Mouse (Mus musculus) MEL (cell line): Measurements from ENCODE around the gene Ofcc1. TPM values are rescaled to one million over a fixed set of nuclear protein-coding genes. Genes with fewer than 3 reads are reported as not detected.

Experiments used
- DNase-seq: peaks from one replicate; pipeline ENCODE4 v3.0.0; 2011; ENCODE audit warnings: low read depth, low spot score
- H3K27ac ChIP-seq: 2 replicates; pipeline ENCODE4 v1.5.1; 2012; ENCODE audit warnings: low read depth, mild to moderate bottlenecking, control low read depth, low read length, moderate library complexity; ENCODE audit not compliant: control insufficient read depth
- H3K27me3 ChIP-seq, 2 experiments: fragments of 150-350 bp in 1 of 2; sonication (generic) in 1 of 2; 2 replicates each; pipeline ENCODE4 v1.6.1; 2012; ENCODE audit warnings: low read length in 2 of 2, mild to moderate bottlenecking in 2 of 2, improper control_type of control experiment in 1 of 2, moderate library complexity in 1 of 2; ENCODE audit not compliant: insufficient read depth in 2 of 2, control insufficient read depth in 1 of 2
- H3K36me3 ChIP-seq, 2 experiments: 2 replicates each; pipeline ENCODE4 v1.6.1; 2012 to 2014; ENCODE audit warnings: low read length in 2 of 2, improper control_type of control experiment in 1 of 2, inconsistent platforms in 1 of 2, mild to moderate bottlenecking in 1 of 2; ENCODE audit not compliant: insufficient read depth in 2 of 2, control insufficient read depth in 1 of 2
- H3K4me1 ChIP-seq, 2 experiments: fragments of 150-350 bp in 1 of 2; sonication (generic) in 1 of 2; 2 replicates each; pipeline ENCODE4 v1.6.1; 2012; ENCODE audit warnings: low read length in 2 of 2, improper control_type of control experiment in 1 of 2, mild to moderate bottlenecking in 1 of 2; ENCODE audit not compliant: insufficient read depth in 2 of 2, control insufficient read depth in 1 of 2
- H3K4me3 ChIP-seq, 2 experiments: fragments of 150-350 bp in 1 of 2; sonication (generic) in 1 of 2; 2 replicates each; pipeline ENCODE4 v1.5.1; 2012; ENCODE audit warnings: low read depth in 2 of 2, low read length in 2 of 2, mild to moderate bottlenecking in 2 of 2, moderate library complexity in 2 of 2, control low read depth in 1 of 2, improper control_type of control experiment in 1 of 2; ENCODE audit not compliant: control insufficient read depth in 1 of 2, insufficient read depth in 1 of 2
- H3K79me2 ChIP-seq: 2 replicates; pipeline ENCODE4 v1.6.1; 2012; ENCODE audit warnings: mild to moderate bottlenecking, low read length, moderate library complexity; ENCODE audit not compliant: control insufficient read depth, poor library complexity, insufficient read depth
- H3K9ac ChIP-seq: 2 replicates; pipeline ENCODE4 v1.6.1; 2012; ENCODE audit warnings: low read depth, mild to moderate bottlenecking, control low read depth, low read length, moderate library complexity; ENCODE audit not compliant: control insufficient read depth, poor library complexity, severe bottlenecking
- H3K9me3 ChIP-seq: fragments of 150-350 bp; sonication (generic); replicated peaks from 2 replicates; pipeline ENCODE4 v1.6.1; 2012; ENCODE audit warnings: mild to moderate bottlenecking, low read length, improper control_type of control experiment, moderate library complexity; ENCODE audit not compliant: insufficient read depth
- BHLHE40 ChIP-seq: IDR thresholded peaks from 2 replicates; pipeline ENCODE4 v1.6.1; 2012; ENCODE audit warnings: low read depth, mild to moderate bottlenecking, inconsistent platforms, low read length, improper control_type of control experiment, borderline replicate concordance
- CHD1 ChIP-seq: IDR thresholded peaks from 2 replicates; pipeline ENCODE4 v1.6.1; 2012; ENCODE audit warnings: low read depth, mild to moderate bottlenecking, inconsistent platforms, low read length, improper control_type of control experiment
- CHD2 ChIP-seq: IDR thresholded peaks from 2 replicates; pipeline ENCODE4 v1.6.1; 2011; ENCODE audit warnings: low read length, improper control_type of control experiment
- CTCF ChIP-seq, 3 experiments: IDR thresholded peaks in 2 of 3; conservative IDR thresholded peaks in 1 of 3; 2 replicates each; pipeline ENCODE4 v1.5.1; 2011 to 2012; ENCODE audit warnings: low read length in 3 of 3, low read depth in 2 of 3, mild to moderate bottlenecking in 2 of 3, improper control_type of control experiment in 1 of 3, inconsistent platforms in 1 of 3, mixed read lengths in 1 of 3, moderate library complexity in 1 of 3; ENCODE audit not compliant: control insufficient read depth in 1 of 3, insufficient read depth in 1 of 3, poor library complexity in 1 of 3, severe bottlenecking in 1 of 3
- ELF1 ChIP-seq: IDR thresholded peaks from 2 replicates; pipeline ENCODE4 v1.6.1; 2014; ENCODE audit warnings: low read depth, mild to moderate bottlenecking, inconsistent platforms, low read length, improper control_type of control experiment, moderate library complexity
- EP300 ChIP-seq, 2 experiments: IDR thresholded peaks; 2 replicates each; pipeline ENCODE4 v1.6.1; 2011; ENCODE audit warnings: improper control_type of control experiment in 2 of 2, low read length in 2 of 2, low read depth in 1 of 2, mild to moderate bottlenecking in 1 of 2
- ETS1 ChIP-seq: IDR thresholded peaks from 2 replicates; pipeline ENCODE4 v1.6.1; 2012; ENCODE audit warnings: low read depth, mild to moderate bottlenecking, inconsistent platforms, low read length, improper control_type of control experiment, moderate library complexity
- GATA1 ChIP-seq: IDR thresholded peaks from 2 replicates; pipeline ENCODE4 v1.6.1; 2011; ENCODE audit warnings: low read depth, low read length, improper control_type of control experiment
- MAFK ChIP-seq: IDR thresholded peaks from 2 replicates; pipeline ENCODE4 v1.6.1; 2011; ENCODE audit warnings: low read depth, mild to moderate bottlenecking, low read length, improper control_type of control experiment, borderline replicate concordance
- MAX ChIP-seq: IDR thresholded peaks from 2 replicates; pipeline ENCODE4 v1.6.1; 2011; ENCODE audit warnings: low read length, improper control_type of control experiment
- MAZ ChIP-seq: IDR thresholded peaks from 2 replicates; pipeline ENCODE4 v1.6.1; 2012; ENCODE audit warnings: low read depth, mild to moderate bottlenecking, inconsistent platforms, low read length, improper control_type of control experiment
- MXI1 ChIP-seq: IDR thresholded peaks from 2 replicates; pipeline ENCODE4 v1.6.1; 2011; ENCODE audit warnings: mild to moderate bottlenecking, low read depth, low read length, improper control_type of control experiment
- MYB ChIP-seq: IDR thresholded peaks from 2 replicates; pipeline ENCODE4 v1.6.1; 2011; ENCODE audit warnings: mild to moderate bottlenecking, low read depth, low read length, improper control_type of control experiment
- NRF1 ChIP-seq: IDR thresholded peaks from 2 replicates; pipeline ENCODE4 v1.6.1; 2014; ENCODE audit warnings: low read depth, mild to moderate bottlenecking, inconsistent platforms, low read length, improper control_type of control experiment, moderate library complexity; ENCODE audit not compliant: poor library complexity, insufficient read depth, severe bottlenecking
- POLR2AphosphoS2 ChIP-seq: IDR thresholded peaks from 2 replicates; pipeline ENCODE4 v1.6.1; 2011; ENCODE audit warnings: low read length, improper control_type of control experiment
- POLR2AphosphoS5 ChIP-seq: IDR thresholded peaks from 2 replicates; pipeline ENCODE4 v1.6.1; 2012; ENCODE audit warnings: low read depth, borderline replicate concordance, mild to moderate bottlenecking, inconsistent platforms, low read length, moderate library complexity, mixed read lengths
- RAD21 ChIP-seq: IDR thresholded peaks from 2 replicates; pipeline ENCODE4 v1.6.1; 2011; ENCODE audit warnings: mild to moderate bottlenecking, low read depth, low read length, improper control_type of control experiment
- RCOR1 ChIP-seq: IDR thresholded peaks from 2 replicates; pipeline ENCODE4 v1.6.1; 2012; ENCODE audit warnings: low read depth, mild to moderate bottlenecking, inconsistent platforms, low read length, improper control_type of control experiment
- SIN3A ChIP-seq: IDR thresholded peaks from 2 replicates; pipeline ENCODE4 v1.6.1; 2012; ENCODE audit warnings: low read length, improper control_type of control experiment, inconsistent platforms
- TBP ChIP-seq: IDR thresholded peaks from 2 replicates; pipeline ENCODE4 v1.8.0; 2011; ENCODE audit warnings: low read depth, low read length, improper control_type of control experiment
- USF2 ChIP-seq, 2 experiments: IDR thresholded peaks; 2 replicates each; pipeline ENCODE4 v1.6.1; 2011 to 2012; ENCODE audit warnings: improper control_type of control experiment in 2 of 2, low read length in 2 of 2, borderline replicate concordance in 1 of 2, inconsistent platforms in 1 of 2, low read depth in 1 of 2, mild to moderate bottlenecking in 1 of 2; ENCODE audit not compliant: insufficient read depth in 1 of 2
- ZKSCAN1 ChIP-seq: IDR thresholded peaks from 2 replicates; pipeline ENCODE4 v1.6.1; 2012; ENCODE audit warnings: low read depth, mild to moderate bottlenecking, inconsistent platforms, low read length, improper control_type of control experiment, moderate library complexity
- ZNF384 ChIP-seq: IDR thresholded peaks from 2 replicates; pipeline ENCODE4 v1.6.1; 2012; ENCODE audit warnings: low read depth, mild to moderate bottlenecking, inconsistent platforms, low read length, improper control_type of control experiment
- polyA plus RNA-seq, 2 experiments: library from polyadenylated mRNA; stranded (reverse) in 1 of 2; unstranded in 1 of 2; fragments of >175 nt in 1 of 2; fragments of >200 nt in 1 of 2; gene quantifications; 2 replicates each; pipeline versions ENCODE4 v1.2.1 to v1.2.4; 2012; ENCODE audit warnings: low replicate concordance in 2 of 2, low read depth in 1 of 2; ENCODE audit not compliant: insufficient read length in 2 of 2, insufficient read depth in 1 of 2, missing spikeins in 1 of 2
- total RNA-seq: library from RNA; depleted of rRNA; stranded (reverse); fragments of 300-350 nt; gene quantifications from 2 replicates; pipeline ENCODE4 v1.2.3, GENCODE M21; 2012

Gene Ofcc1
- total and polyA plus RNA-seq, 3 experiments: not detected

GRCm38 (mm10) chr13:40070004-40070403, 291.2 kb downstream of the Ofcc1 start:
- Histone ChIP-seq H3K79me2 (no peaks in the 10 kb centered on the region), H3K36me3 (no peaks in the 10 kb centered on the region), H3K27me3 (no peaks in the 10 kb centered on the region), H3K4me3 (no peak overlapping the region), H3K9ac (no peak overlapping the region), H3K4me1 (no peaks in the 10 kb centered on the region), H3K27ac (no peak overlapping the region), H3K9me3 (no peaks in the 10 kb centered on the region)
- DNase-seq: no peak
- TF ChIP-seq ETS1: no peak
- TF ChIP-seq POLR2AphosphoS5: no peak
- no peak for TF ChIP-seq ELF1
- TF ChIP-seq MXI1: no peak
- no peak for TF ChIP-seq EP300 (IDR thresholded peaks at IDR 0.05; ENCODE audit: low read depth in 1 of 2, low read length in 2 of 2)
- TF ChIP-seq NRF1: no peak
- no peak for TF ChIP-seq TBP
- TF ChIP-seq ZKSCAN1: no peak
- no peak for TF ChIP-seq CTCF (IDR thresholded peaks at IDR 0.05 in 2 of 3, conservative IDR thresholded peaks at IDR 0.05 in 1 of 3; ENCODE audit: control insufficient read depth in 1 of 3, insufficient read depth in 1 of 3, low read depth in 2 of 3, low read length in 3 of 3, poor library complexity in 1 of 3, severe bottlenecking in 1 of 3)
- no peak for TF ChIP-seq MAX
- TF ChIP-seq CHD2: no peak
- TF ChIP-seq BHLHE40: no peak
- no peak for TF ChIP-seq RAD21
- no peak for TF ChIP-seq SIN3A
- no peak for TF ChIP-seq MAFK
- TF ChIP-seq CHD1: no peak

GRCm38 (mm10) chr13:40061281-40061680, 300.0 kb downstream of the Ofcc1 start:
- no peaks in the 10 kb centered on the region for H3K9me3 ChIP-seq
- TF ChIP-seq MAZ: no peak
- no peak for TF ChIP-seq MAX
- no peak for TF ChIP-seq POLR2AphosphoS2
- no peak for TF ChIP-seq GATA1
- TF ChIP-seq USF2 (IDR thresholded peaks at IDR 0.05; ENCODE audit: borderline replicate concordance in 1 of 2, insufficient read depth in 1 of 2, low read depth in 1 of 2, low read length in 2 of 2): no peak
- no peak for TF ChIP-seq MXI1
- no peak for TF ChIP-seq SIN3A
- no peak for TF ChIP-seq TBP
- TF ChIP-seq ZNF384: no peak
- no peak for TF ChIP-seq MYB
- no peak for TF ChIP-seq RCOR1
- TF ChIP-seq, all 39 proteins: peak for 0
- Histone ChIP-seq H3K36me3 (no peaks in the 10 kb centered on the region), H3K4me1 (no peaks in the 10 kb centered on the region), H3K9ac (no peak overlapping the region), H3K79me2 (no peaks in the 10 kb centered on the region), H3K27ac (no peak overlapping the region), H3K27me3 (no peaks in the 10 kb centered on the region), H3K4me3 (no peak overlapping the region)
- DNase-seq: no peak
